Mouse (Mus musculus) cortical plate, adult 2 months (tissue): ENCODE data around the gene Cacna1c. TPM values are rescaled to one million over a fixed set of nuclear protein-coding genes. Genes with fewer than 3 reads are reported as not detected.

Experiments
- H3K27ac ChIP-seq: fragments of 200-500 bp; 2 replicates; pipeline ENCODE4 v1.5.1; 2012; ENCODE audit warnings: low read length, control low read depth, inconsistent platforms; ENCODE audit not compliant: insufficient read depth
- H3K4me1 ChIP-seq: fragments of 200-500 bp; 2 replicates; pipeline ENCODE4 v1.6.1; 2011; ENCODE audit warnings: low read length; ENCODE audit not compliant: control insufficient read depth, insufficient read depth
- H3K4me3 ChIP-seq: fragments of 200-500 bp; 2 replicates; pipeline ENCODE4 v1.5.1; 2011; ENCODE audit warnings: mild to moderate bottlenecking, low read length, control low read depth; ENCODE audit not compliant: insufficient read depth
- CTCF ChIP-seq: fragments of 200-500 bp; IDR thresholded peaks from 2 replicates; pipeline ENCODE4 v1.5.1; 2011; ENCODE audit warnings: mild to moderate bottlenecking, control low read depth, low read length; ENCODE audit not compliant: insufficient read depth; ENCODE audit errors: extremely low read depth
- POLR2A ChIP-seq: fragments of 200-500 bp; IDR thresholded peaks from 2 replicates; pipeline ENCODE4 v1.6.1; 2011; ENCODE audit warnings: mild to moderate bottlenecking, low read length, control low read depth; ENCODE audit not compliant: insufficient read depth; ENCODE audit errors: extremely low read depth
- polyA plus RNA-seq: library from polyadenylated mRNA; depleted of rRNA; stranded (reverse); fragments of >200 nt; gene quantifications from 2 replicates; pipeline ENCODE4 v1.2.3, GENCODE M21; 2012

Cacna1c gene
- polyA plus RNA-seq, 1 experiment = 15.9 TPM

GRCm38 (mm10) chr6:119085789-119086188 is 110.4 kb downstream of the Cacna1c start:
- TF ChIP-seq POLR2A = no peak
- TF ChIP-seq CTCF = no peak
- Histone ChIP-seq H3K4me1 (peaks cover 10% of the 10 kb centered on the region), H3K27ac (no peak overlapping the region), H3K4me3 (no peak overlapping the region)

GRCm38 (mm10) chr6:119084532-119084931 is 111.7 kb downstream of the Cacna1c start:
- peaks cover 15% of the 10 kb centered on the region for H3K4me1 ChIP-seq
- H3K27ac ChIP-seq = no peak overlapping the region
- TF ChIP-seq POLR2A = no peak
- no peak for TF ChIP-seq CTCF
- no peak overlapping the region for H3K4me3 ChIP-seq

GRCm38 (mm10) chr6:119083559-119083958 is 112.7 kb downstream of the Cacna1c start:
- TF ChIP-seq POLR2A (no peak), CTCF (no peak)
- Histone ChIP-seq H3K27ac (no peak overlapping the region), H3K4me1 (peaks cover 13% of the 10 kb centered on the region), H3K4me3 (no peak overlapping the region)

- peaks cover 14% of the 10 kb centered on the region for H3K4me1 ChIP-seq
- H3K27ac ChIP-seq = no peak overlapping the region
- TF ChIP-seq CTCF = no peak
- no peak overlapping the region for H3K4me3 ChIP-seq
Measured at GRCm38 (mm10) chr6:119082662-119083061, 113.6 kb downstream of the Cacna1c start.

GRCm38 (mm10) chr6:119081650-119082049 is 114.6 kb downstream of the Cacna1c start:
- H3K4me3 ChIP-seq = no peak overlapping the region
- peaks cover 20% of the 10 kb centered on the region for H3K4me1 ChIP-seq
- TF ChIP-seq CTCF (no peak), POLR2A (no peak)
- no peak overlapping the region for H3K27ac ChIP-seq

- TF ChIP-seq CTCF = no peak
- TF ChIP-seq POLR2A = no peak
- Histone ChIP-seq H3K4me1 (peaks cover 15% of the 10 kb centered on the region), H3K27ac (no peak overlapping the region), H3K4me3 (no peak overlapping the region)
Measured at GRCm38 (mm10) chr6:119079626-119080025, 116.6 kb downstream of the Cacna1c start.

- TF ChIP-seq POLR2A (no peak), CTCF (no peak)
Measured at GRCm38 (mm10) chr6:119078912-119079311, 117.3 kb downstream of the Cacna1c start.

GRCm38 (mm10) chr6:119077231-119077630 is 119.0 kb downstream of the Cacna1c start:
- TF ChIP-seq POLR2A = no peak
- TF ChIP-seq CTCF = no peak
- H3K27ac ChIP-seq = no peak overlapping the region
- H3K4me3 ChIP-seq = no peak overlapping the region
- peaks cover 19% of the 10 kb centered on the region for H3K4me1 ChIP-seq

More at GRCm38 (mm10) chr6:119078912-119079311, 117.3 kb downstream of the Cacna1c start:
- Histone ChIP-seq H3K4me1 (peaks cover 15% of the 10 kb centered on the region), H3K4me3 (no peak overlapping the region), H3K27ac (no peak overlapping the region)

GRCm38 (mm10) chr6:119073419-119074071 is 122.7 kb downstream of the Cacna1c start:
- no peak for TF ChIP-seq POLR2A
- TF ChIP-seq CTCF = no peak
- H3K4me1 ChIP-seq = peaks cover 17% of the 10 kb centered on the region
- H3K27ac ChIP-seq = no peak overlapping the region
- H3K4me3 ChIP-seq = no peak overlapping the region

GRCm38 (mm10) chr6:119072772-119073171 is 123.4 kb downstream of the Cacna1c start:
- H3K4me1 ChIP-seq = peaks cover 18% of the 10 kb centered on the region

More at GRCm38 (mm10) chr6:119072772-119073171, 123.4 kb downstream of the Cacna1c start:
- no peak overlapping the region for H3K4me3 ChIP-seq
- no peak overlapping the region for H3K27ac ChIP-seq
- TF ChIP-seq POLR2A (no peak), CTCF (no peak)
